Mouse (Mus musculus) forebrain, postnatal 0 days (tissue): ENCODE measurements around the gene Gm6020. TPM values are rescaled to one million over a fixed set of nuclear protein-coding genes. Genes with fewer than 3 reads are reported as not detected.

Experiments
- ATAC-seq: fragments of 200-750 bp; cut with Nextera tagmentation; 2 replicates; pipeline ENCODE4 v1.8.0; 2017; ENCODE audit warnings: mild to moderate bottlenecking, moderate library complexity
- DNase-seq: peaks from one replicate; pipeline ENCODE4 v3.0.0-alpha.2; 2015
- H3K27ac ChIP-seq: fragments of 300-500 bp; sonication (generic); 2 replicates; pipeline ENCODE4 v1.5.1; 2014; ENCODE audit warnings: low read depth, mild to moderate bottlenecking, antibody characterized with exemption, low read length, moderate library complexity, mixed read lengths
- H3K27me3 ChIP-seq: fragments of 300-500 bp; sonication (generic); 2 replicates; pipeline ENCODE4 v1.6.1; 2014; ENCODE audit warnings: mild to moderate bottlenecking, low read length, mixed read lengths; ENCODE audit not compliant: insufficient read depth
- H3K36me3 ChIP-seq: fragments of 300-500 bp; sonication (generic); 2 replicates; pipeline ENCODE4 v1.6.1; 2014; ENCODE audit warnings: mild to moderate bottlenecking, moderate library complexity; ENCODE audit not compliant: insufficient read depth
- H3K4me1 ChIP-seq: fragments of 300-500 bp; sonication (generic); 2 replicates; pipeline ENCODE4 v1.6.1; 2014; ENCODE audit warnings: antibody characterized with exemption; ENCODE audit not compliant: insufficient read depth
- H3K4me2 ChIP-seq: fragments of 300-500 bp; sonication (generic); 2 replicates; pipeline ENCODE4 v1.6.1; 2014; ENCODE audit warnings: low read depth, mild to moderate bottlenecking, moderate library complexity
- H3K4me3 ChIP-seq: fragments of 300-500 bp; sonication (generic); 2 replicates; pipeline ENCODE4 v1.5.1; 2014; ENCODE audit warnings: low read depth, low read length, mixed read lengths
- H3K9ac ChIP-seq: fragments of 300-500 bp; sonication (generic); 2 replicates; pipeline ENCODE4 v1.6.1; 2014; ENCODE audit warnings: mild to moderate bottlenecking
- H3K9me3 ChIP-seq: fragments of 300-500 bp; sonication (generic); 2 replicates; pipeline ENCODE4 v1.6.1; 2016; ENCODE audit warnings: low read length
- CTCF ChIP-seq: sonication (generic); IDR thresholded peaks from 2 replicates; pipeline ENCODE4 v1.5.1; 2016; ENCODE audit warnings: antibody characterized with exemption, control low read depth, low read depth
- WGBS: fragments of 180-500 bp; shearing (Covaris S2); extraction: QIAGEN DNeasy Blood & Tissue Kit; methylation state at CpG from one replicate; pipeline ENCODE4 v1.1.7; 2014; 5-methylcytosine and 5-hydroxymethylcytosine counted together
- polyA plus RNA-seq: library from polyadenylated mRNA; unstranded; fragments of >200 nt; fragmentation: Nextera tagmentation; extraction: Ambion mirVana; gene quantifications from 2 replicates; pipeline ENCODE4 v1.2.1, GENCODE M21; 2015
- total RNA-seq: library from RNA; depleted of rRNA; stranded (reverse); fragments of >200 nt; gene quantifications from 2 replicates; pipeline ENCODE4 v1.2.3, GENCODE M21; 2014; rRNA removed

Gm6020 gene
- total and polyA plus RNA-seq, 2 experiments from 2014 or later: not detected

DNA sequence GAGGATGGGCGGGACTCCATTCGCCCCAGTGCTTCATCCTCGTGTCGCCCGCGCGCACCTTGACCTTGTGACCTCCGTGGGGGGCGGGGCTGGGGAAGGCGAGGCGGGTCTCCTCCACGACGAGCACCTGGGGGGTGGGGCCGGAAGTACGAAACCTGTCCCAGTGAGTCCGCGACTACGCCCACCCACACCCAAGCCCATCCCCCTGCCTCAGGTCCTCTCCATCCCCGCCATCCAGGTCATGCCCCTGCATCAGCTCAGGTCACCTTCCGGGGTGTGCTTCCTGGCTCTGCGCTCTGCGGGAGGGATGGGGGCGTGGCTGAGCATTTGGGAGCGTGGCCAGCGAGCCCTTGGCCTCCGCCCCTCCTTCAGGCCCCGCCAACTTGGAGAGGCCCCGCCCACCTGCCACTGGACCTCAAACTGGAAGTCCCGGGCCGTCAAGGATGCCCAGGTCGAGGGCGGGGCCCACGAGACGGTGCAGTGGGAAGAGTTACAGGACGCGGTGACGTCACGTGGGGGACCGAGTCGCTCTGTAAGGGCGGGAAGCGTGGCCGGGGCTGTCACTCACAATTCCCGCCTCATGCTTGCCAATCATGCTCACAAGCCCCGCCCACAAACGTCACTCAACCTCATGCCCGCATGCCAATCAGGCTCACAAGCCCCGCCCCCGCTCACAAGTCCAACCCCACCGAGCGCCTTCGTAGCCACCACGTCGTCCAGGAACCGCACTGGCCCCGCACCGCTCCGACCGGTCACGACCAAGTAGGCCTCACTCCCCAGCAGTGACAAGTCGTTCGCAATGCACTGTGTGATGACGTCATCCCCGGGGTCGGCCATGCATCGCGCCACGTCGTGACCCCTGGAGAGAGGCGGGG lies 42.1 kb downstream of the Gm6020 start:
- peak overlapping the region; percentile 59 for H3K4me3 ChIP-seq
- H3K27ac ChIP-seq: peak overlapping the region; percentile 94
- 0 out of 2 replicates have a peak, but pooled peaks cover 3% of the 10 kb centered on the region for H3K27me3 ChIP-seq
- no peaks in the 10 kb centered on the region for H3K9me3 ChIP-seq
- H3K36me3 ChIP-seq: no peaks in the 10 kb centered on the region
- peak overlapping the region; percentile 70 for H3K4me2 ChIP-seq
- peak overlapping the region; percentile 62 for H3K9ac ChIP-seq
- peak; percentile 95 for DNase-seq
- peak; percentile 56 for ATAC-seq
- no peak for TF ChIP-seq CTCF
- H3K4me1 ChIP-seq: no peaks in the 10 kb centered on the region
- WGBS: 12% methylated on average over 69 of the region's 70 CpGs

GRCm38 (mm10) chr19:61226401-61226927 lies 42.8 kb downstream of the Gm6020 start:
- ATAC-seq: peak; percentile 65
- 2% methylated on average over 70 of the region's 71 CpGs for WGBS

GRCm38 (mm10) chr19:61226928-61227854 lies 43.5 kb downstream of the Gm6020 start:
- peak overlapping the region; percentile 70 for H3K4me2 ChIP-seq
- H3K9me3 ChIP-seq: no peaks in the 10 kb centered on the region
- ATAC-seq (peak; percentile 86), DNase-seq (peak; percentile 93)
- H3K27me3 ChIP-seq: no peaks in the 10 kb centered on the region
- peak overlapping the region; percentile 94 for H3K27ac ChIP-seq
- TF ChIP-seq CTCF: no peak
- H3K36me3 ChIP-seq: no peaks in the 10 kb centered on the region
- peak overlapping the region; percentile 62 for H3K9ac ChIP-seq
- H3K4me3 ChIP-seq: peak overlapping the region; percentile 59
- WGBS: 8% methylated on average over 69 of the region's 71 CpGs
- no peaks in the 10 kb centered on the region for H3K4me1 ChIP-seq

More at GRCm38 (mm10) chr19:61226401-61226927, 42.8 kb downstream of the Gm6020 start:
- no peaks in the 10 kb centered on the region for H3K27me3 ChIP-seq
- peak; percentile 27; the same call in 1 of the 2 replicates for TF ChIP-seq CTCF
- peak; percentile 96 for DNase-seq
- peak overlapping the region; percentile 70 for H3K4me2 ChIP-seq
- H3K4me3 ChIP-seq: peak overlapping the region; percentile 59
- no peaks in the 10 kb centered on the region for H3K9me3 ChIP-seq
- no peaks in the 10 kb centered on the region for H3K36me3 ChIP-seq
- H3K9ac ChIP-seq: peak overlapping the region; percentile 62
- no peaks in the 10 kb centered on the region for H3K4me1 ChIP-seq
- H3K27ac ChIP-seq: peak overlapping the region; percentile 94

DNA sequence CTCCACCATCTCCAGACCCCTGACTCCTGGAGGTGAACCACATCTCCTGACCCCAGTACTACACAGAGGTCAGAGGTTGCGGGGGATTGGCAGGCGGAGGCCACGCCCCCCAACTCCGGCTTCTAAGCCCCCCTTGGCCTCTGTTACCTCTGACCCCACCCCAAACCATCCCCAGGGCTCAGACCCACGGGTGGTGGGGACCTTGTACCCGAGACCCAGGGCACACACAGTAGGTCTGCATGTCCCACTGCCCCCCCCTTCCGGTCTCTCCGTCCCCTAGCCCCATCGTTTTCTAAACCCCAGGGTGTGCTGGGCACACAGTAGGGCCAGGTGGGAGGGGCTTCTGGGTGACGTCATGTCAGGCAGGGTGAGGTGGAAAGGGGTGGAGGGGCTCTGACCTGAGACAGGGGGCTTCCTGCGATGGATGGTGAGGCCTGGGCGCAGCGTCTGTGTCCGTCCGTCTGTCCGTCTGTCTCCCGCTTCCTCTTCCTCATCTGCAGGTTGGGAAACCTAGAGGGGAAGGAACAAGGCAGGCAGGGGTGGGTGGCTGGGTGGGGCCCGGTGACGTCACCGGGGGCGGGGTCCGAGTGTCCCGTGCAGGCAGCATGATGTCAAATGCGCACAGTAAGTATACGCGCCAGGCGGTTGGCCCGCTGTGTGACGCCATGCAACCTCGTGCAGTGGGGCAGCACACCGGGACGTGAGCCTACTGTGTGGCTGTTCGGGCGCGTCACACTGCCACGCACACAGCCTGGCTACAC lies 44.4 kb downstream of the Gm6020 start, which contains the start of gene Csf2ra:
TSS of gene Csf2ra (minus strand) at position 489 of the 761 bp plus-strand sequence.
- Histone ChIP-seq H3K36me3 (no peaks in the 10 kb centered on the region), H3K27me3 (no peaks in the 10 kb centered on the region), H3K9ac (peak within 1 kb of the TSS; percentile 62), H3K4me1 (no peaks in the 10 kb centered on the region), H3K27ac (peak within 1 kb of the TSS; percentile 94), H3K4me2 (peak within 1 kb of the TSS; percentile 70), H3K4me3 (peak within 1 kb of the TSS; percentile 59), H3K9me3 (no peaks in the 10 kb centered on the region)
- TF ChIP-seq CTCF: no peak
- ATAC-seq: no peak
- no peak for DNase-seq
- 59% methylated on average over 36 of the region's 36 CpGs for WGBS

Other genes starting within 250 kb of the Gm6020 start
- gene Zfp950, start 43.0 kb upstream of the Gm6020 start, total RNA-seq: 18.9 and 24.3 TPM in 2 replicates
- 31.8 and 41.9 TPM in 2 replicates for gene Zfp950, start 43.0 kb upstream of the Gm6020 start, polyA plus RNA-seq
- 0.31 and 1.00 TPM in 2 replicates for gene Gm7102, start 7.6 kb upstream of the Gm6020 start, total RNA-seq
- 0.11 TPM in 1 of 2 replicates, not detected in the other for gene Gm7102, start 7.6 kb upstream of the Gm6020 start, polyA plus RNA-seq
- gene Csf2ra, start 44.5 kb downstream of the Gm6020 start, total RNA-seq: 36.5 and 42.1 TPM in 2 replicates
- 20.0 and 35.8 TPM in 2 replicates for gene Csf2ra, start 44.5 kb downstream of the Gm6020 start, polyA plus RNA-seq
- gene Gm21060, start 113.2 kb downstream of the Gm6020 start, total RNA-seq: not detected in 2 replicates
- gene Gm21060, start 113.2 kb downstream of the Gm6020 start, polyA plus RNA-seq: not detected in 2 replicates